Mouse (Mus musculus) myocyte (in vitro differentiated cells): ENCODE results near the gene Tmod2. TPM values are rescaled to one million over a fixed set of nuclear protein-coding genes. Genes with fewer than 3 reads are reported as not detected.

ENCODE experiments used
- H3K27me3 ChIP-seq: one replicate; pipeline ENCODE4 v1.6.1; 2011; ENCODE audit not compliant: control insufficient read depth, insufficient read depth, insufficient read length
- H3K36me3 ChIP-seq: one replicate; pipeline ENCODE4 v1.6.1; 2011; ENCODE audit not compliant: control insufficient read depth, insufficient read depth
- H3K4me2 ChIP-seq: one replicate; pipeline ENCODE4 v1.6.1; 2011; ENCODE audit warnings: low read depth, control low read depth
- H3K4me3 ChIP-seq: one replicate; pipeline ENCODE4 v1.5.1; 2011; ENCODE audit warnings: mild to moderate bottlenecking, control low read depth, moderate library complexity
- H3K79me2 ChIP-seq: one replicate; pipeline ENCODE4 v1.6.1; 2011; ENCODE audit not compliant: control insufficient read depth, insufficient read depth
- H3ac ChIP-seq: one replicate; pipeline ENCODE4 v1.6.1; 2011; ENCODE audit not compliant: control insufficient read depth, insufficient read length
- CEBPB ChIP-seq: IDR thresholded peaks from 2 replicates; pipeline ENCODE4 v1.6.1; 2011; ENCODE audit warnings: mild to moderate bottlenecking, moderate library complexity; ENCODE audit not compliant: poor library complexity, insufficient read depth, severe bottlenecking
- E2F4 ChIP-seq: IDR thresholded peaks from one replicate; pipeline ENCODE4 v1.6.1; 2011; ENCODE audit warnings: mild to moderate bottlenecking, control low read depth, moderate library complexity; ENCODE audit not compliant: insufficient read depth
- MAX ChIP-seq: IDR thresholded peaks from one replicate; pipeline ENCODE4 v1.6.1; 2011; ENCODE audit warnings: low read depth, mild to moderate bottlenecking, control low read depth
- MYOD1 ChIP-seq, 3 experiments: IDR thresholded peaks; one replicate each; pipeline ENCODE4 v1.6.1; 2011; ENCODE audit warnings: control low read depth in 2 of 3, low read depth in 2 of 3, mild to moderate bottlenecking in 2 of 3, moderate library complexity in 1 of 3; ENCODE audit not compliant: insufficient read length in 2 of 3, control insufficient read depth in 1 of 3
- MYOG ChIP-seq, 3 experiments: IDR thresholded peaks; one replicate each; pipeline ENCODE4 v1.6.1; 2011; ENCODE audit warnings: control low read depth in 2 of 3, low read depth in 2 of 3, mild to moderate bottlenecking in 2 of 3; ENCODE audit not compliant: insufficient read length in 2 of 3, control insufficient read depth in 1 of 3, insufficient read depth in 1 of 3
- POLR2A ChIP-seq: IDR thresholded peaks from one replicate; pipeline ENCODE4 v1.6.1; 2011; ENCODE audit warnings: low read depth, mild to moderate bottlenecking, control low read depth, moderate library complexity; ENCODE audit not compliant: insufficient read length
- POLR2AphosphoS2 ChIP-seq: IDR thresholded peaks from one replicate; pipeline ENCODE4 v1.6.1; 2011; ENCODE audit warnings: low read depth, control low read depth; ENCODE audit not compliant: insufficient read length
- REST ChIP-seq: IDR thresholded peaks from one replicate; pipeline ENCODE4 v1.6.1; 2011; ENCODE audit warnings: mild to moderate bottlenecking, control low read depth, moderate library complexity; ENCODE audit not compliant: insufficient read depth, insufficient read length
- SRF ChIP-seq: IDR thresholded peaks from one replicate; pipeline ENCODE4 v1.6.1; 2011; ENCODE audit warnings: low read depth; ENCODE audit not compliant: control insufficient read depth, insufficient read length
- TCF12 ChIP-seq: IDR thresholded peaks from one replicate; pipeline ENCODE4 v1.6.1; 2011; ENCODE audit warnings: mild to moderate bottlenecking, control low read depth; ENCODE audit not compliant: poor library complexity, insufficient read depth, severe bottlenecking
- TCF3 ChIP-seq: IDR thresholded peaks from one replicate; pipeline ENCODE4 v1.6.1; 2011; ENCODE audit warnings: low read depth, control low read depth; ENCODE audit not compliant: insufficient read length
- USF1 ChIP-seq: IDR thresholded peaks from one replicate; pipeline ENCODE4 v1.6.1; 2011; ENCODE audit warnings: low read depth, mild to moderate bottlenecking, control low read depth, moderate library complexity
- polyA plus RNA-seq: library from polyadenylated mRNA; unstranded; fragments of >200 nt; fragmentation: generic; extraction: Trizol; gene quantifications from one replicate; pipeline ENCODE4 v1.2.1, GENCODE M21; 2012; ENCODE audit warnings: missing spikeins

Gene Tmod2
- polyA plus RNA-seq, 1 experiment, result 0.06 TPM

DNA sequence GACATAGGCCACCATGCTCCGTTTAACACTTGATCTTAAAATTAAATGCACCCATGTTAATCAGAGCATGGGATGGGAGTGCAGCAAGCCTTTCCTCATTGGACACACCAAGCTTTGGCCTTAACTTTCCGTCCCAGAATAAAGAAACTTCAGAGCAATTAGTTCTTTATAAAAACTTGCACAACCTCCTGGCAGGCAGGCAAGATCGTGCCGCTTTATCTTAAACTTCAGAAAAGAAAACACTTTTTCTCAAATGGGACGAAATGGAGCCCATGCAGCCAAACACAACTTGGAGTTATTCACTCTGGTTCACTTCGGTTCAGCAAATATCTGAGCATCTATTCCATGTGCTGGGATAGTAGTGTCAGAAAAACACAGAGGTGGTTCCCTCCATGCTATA, 31.8 kb downstream of the Tmod2 start:
- H3K27me3 ChIP-seq, result no peaks in the 10 kb centered on the region
- no peak overlapping the region for H3ac ChIP-seq
- no peaks in the 10 kb centered on the region for H3K79me2 ChIP-seq
- H3K4me2 ChIP-seq, result no peak overlapping the region
- no peak for TF ChIP-seq POLR2AphosphoS2
- no peak for TF ChIP-seq MYOD1 (IDR thresholded peaks at IDR 0.05; ENCODE audit: control insufficient read depth in 1 of 3, insufficient read length in 2 of 3, low read depth in 2 of 3)
- TF ChIP-seq SRF, result no peak
- TF ChIP-seq POLR2A, result no peak
- no peaks in the 10 kb centered on the region for H3K36me3 ChIP-seq
- H3K4me3 ChIP-seq, result no peak overlapping the region

GRCm38 (mm10) chr9:75571036-75571942, 39.8 kb downstream of the Tmod2 start:
- H3K79me2 ChIP-seq, result no peaks in the 10 kb centered on the region
- no peak overlapping the region for H3ac ChIP-seq
- no peak overlapping the region for H3K4me2 ChIP-seq
- TF ChIP-seq USF1, result no peak
- no peak for TF ChIP-seq SRF
- TF ChIP-seq MAX, result no peak
- TF ChIP-seq MYOG (IDR thresholded peaks at IDR 0.05; ENCODE audit: control insufficient read depth in 1 of 3, insufficient read depth in 1 of 3, insufficient read length in 2 of 3, low read depth in 2 of 3), result no peak
- TF ChIP-seq E2F4, result no peak
- TF ChIP-seq REST, result no peak
- H3K27me3 ChIP-seq, result no peaks in the 10 kb centered on the region
- no peaks in the 10 kb centered on the region for H3K36me3 ChIP-seq
- H3K4me3 ChIP-seq, result no peak overlapping the region

GRCm38 (mm10) chr9:75568399-75568798, 42.7 kb downstream of the Tmod2 start:
- no peak overlapping the region for H3ac ChIP-seq
- no peaks in the 10 kb centered on the region for H3K36me3 ChIP-seq
- no peak overlapping the region for H3K4me3 ChIP-seq
- no peaks in the 10 kb centered on the region for H3K27me3 ChIP-seq
- H3K4me2 ChIP-seq, result no peak overlapping the region
- no peaks in the 10 kb centered on the region for H3K79me2 ChIP-seq
- TF ChIP-seq SRF, result no peak
- TF ChIP-seq TCF3, result no peak
- TF ChIP-seq MAX, result no peak
- no peak for TF ChIP-seq POLR2AphosphoS2
- TF ChIP-seq USF1, result no peak
- no peak for TF ChIP-seq REST

- Histone ChIP-seq H3K79me2 (no peaks in the 10 kb centered on the region), H3K36me3 (no peaks in the 10 kb centered on the region), H3K27me3 (no peaks in the 10 kb centered on the region), H3K4me3 (no peak overlapping the region), H3K4me2 (no peak overlapping the region), H3ac (no peak overlapping the region)
- TF ChIP-seq TCF12, result no peak
- no peak for TF ChIP-seq REST
- TF ChIP-seq CEBPB, result no peak
- no peak for TF ChIP-seq SRF
- TF ChIP-seq USF1, result no peak
- no peak for TF ChIP-seq MAX
- no peak for TF ChIP-seq MYOG (IDR thresholded peaks at IDR 0.05; ENCODE audit: control insufficient read depth in 1 of 3, insufficient read depth in 1 of 3, insufficient read length in 2 of 3, low read depth in 2 of 3)
- no peak for TF ChIP-seq TCF3
- no peak for TF ChIP-seq MYOD1 (IDR thresholded peaks at IDR 0.05; ENCODE audit: control insufficient read depth in 1 of 3, insufficient read length in 2 of 3, low read depth in 2 of 3)
- TF ChIP-seq E2F4, result no peak
- no peak for TF ChIP-seq POLR2A
- TF ChIP-seq POLR2AphosphoS2, result no peak
Observed at GRCm38 (mm10) chr9:75564892-75565291, 46.2 kb downstream of the Tmod2 start.

GRCm38 (mm10) chr9:75563622-75564021, 47.5 kb downstream of the Tmod2 start:
- no peak overlapping the region for H3K4me2 ChIP-seq
- H3K36me3 ChIP-seq, result no peaks in the 10 kb centered on the region
- no peaks in the 10 kb centered on the region for H3K79me2 ChIP-seq
- H3K4me3 ChIP-seq, result no peak overlapping the region
- TF ChIP-seq REST (no peak), POLR2AphosphoS2 (no peak), TCF12 (no peak), TCF3 (no peak), E2F4 (no peak), POLR2A (no peak), CEBPB (no peak), MYOD1 (IDR thresholded peaks at IDR 0.05; ENCODE audit: control insufficient read depth in 1 of 3, insufficient read length in 2 of 3, low read depth in 2 of 3) (no peak), SRF (no peak), USF1 (no peak), MYOG (IDR thresholded peaks at IDR 0.05; ENCODE audit: control insufficient read depth in 1 of 3, insufficient read depth in 1 of 3, insufficient read length in 2 of 3, low read depth in 2 of 3) (no peak), MAX (no peak)
- H3K27me3 ChIP-seq, result no peaks in the 10 kb centered on the region
- H3ac ChIP-seq, result no peak overlapping the region
